Mouse (Mus musculus): ENCODE results near the gene Gm2974.
"Not testable (repeated sequence)": the region's sequence is repeated elsewhere in the genome, so short reads cannot be mapped to it uniquely, and the experiment has no call there.

- not testable (repeated sequence) for TF ChIP-seq ZNF384 (IDR thresholded peaks at IDR 0.05; ENCODE audit: low read depth, low read length); HCFC1 (IDR thresholded peaks at IDR 0.05; ENCODE audit: borderline replicate concordance, insufficient read depth, low read length); ZC3H11A (IDR thresholded peaks at IDR 0.05; ENCODE audit: borderline replicate concordance, low read depth, low read length); CHD2 (IDR thresholded peaks at IDR 0.05; ENCODE audit: low read depth, low read length)
Measured at GRCm38 (mm10) chr14:4249331-4249730, 67.0 kb downstream of the Gm2974 start, which contains the start of gene Gm3138.
